Mouse (Mus musculus) bone marrow macrophage, adult 2 months (primary cell): Measurements from ENCODE around the gene Hist1h2bp.

Experiments used
- CTCF ChIP-seq: IDR thresholded peaks from 2 replicates; pipeline ENCODE4 v1.5.1; 2012; ENCODE audit warnings: low read depth, mild to moderate bottlenecking, low read length, moderate library complexity
- POLR2A ChIP-seq: IDR thresholded peaks from 2 replicates; pipeline ENCODE4 v1.6.1; 2012; ENCODE audit warnings: mild to moderate bottlenecking, low read depth, low read length, borderline replicate concordance

GRCm38 (mm10) chr13:21752356-21752755, 34.9 kb upstream of the Hist1h2bp start:
- TF ChIP-seq CTCF, result no peak
- no peak for TF ChIP-seq POLR2A
